Mouse (Mus musculus): ENCODE data around the gene Lmtk2.

The Lmtk2 gene

GRCm38 (mm10) chr5:144182542-144183247, 82.5 kb downstream of the Lmtk2 start:
- no peak for DNase-seq

GRCm38 (mm10) chr5:144183248-144183559, 83.0 kb downstream of the Lmtk2 start:
- no peak for DNase-seq

GRCm38 (mm10) chr5:144183647-144184335, 83.6 kb downstream of the Lmtk2 start:
- peak; percentile 62 to 63 for DNase-seq

- peak in 1 of 2 experiments; percentile 34 for DNase-seq
Observed at GRCm38 (mm10) chr5:144184350-144185045, 84.3 kb downstream of the Lmtk2 start.

- no peak for DNase-seq
Observed at GRCm38 (mm10) chr5:144188422-144188821, 88.2 kb downstream of the Lmtk2 start.

GRCm38 (mm10) chr5:144189327-144189726, 89.1 kb downstream of the Lmtk2 start:
- DNase-seq = no peak

GRCm38 (mm10) chr5:144189950-144190583, 89.8 kb downstream of the Lmtk2 start, which contains the start of gene Bhlha15:
Bhlha15 (plus strand) TSS chr5:144190286.
- peak; percentile 68 to 79 for DNase-seq

- no peak for DNase-seq
Observed at GRCm38 (mm10) chr5:144191026-144191425, 90.8 kb downstream of the Lmtk2 start.

- DNase-seq = no peak
Observed at GRCm38 (mm10) chr5:144192673-144193072, 92.4 kb downstream of the Lmtk2 start.

- no peak for DNase-seq
Observed at GRCm38 (mm10) chr5:144194416-144194815, 94.2 kb downstream of the Lmtk2 start.

- no peak for DNase-seq
Observed at GRCm38 (mm10) chr5:144195567-144195966, 95.3 kb downstream of the Lmtk2 start.

- no peak for DNase-seq
Observed at GRCm38 (mm10) chr5:144200616-144201015, 100.4 kb downstream of the Lmtk2 start.

GRCm38 (mm10) chr5:144202430-144202829, 102.2 kb downstream of the Lmtk2 start:
- no peak for DNase-seq

GRCm38 (mm10) chr5:144203398-144203959, 103.2 kb downstream of the Lmtk2 start:
- DNase-seq = no peak

GRCm38 (mm10) chr5:144204303-144204702, 104.1 kb downstream of the Lmtk2 start:
- no peak for DNase-seq

- DNase-seq = no peak
Observed at GRCm38 (mm10) chr5:144204911-144205310, 104.7 kb downstream of the Lmtk2 start.

- no peak for DNase-seq
Observed at GRCm38 (mm10) chr5:144206069-144206468, 105.8 kb downstream of the Lmtk2 start.

- peak in 1 of 2 experiments; percentile 46 for DNase-seq
Observed at GRCm38 (mm10) chr5:144207478-144207877, 107.2 kb downstream of the Lmtk2 start.

- DNase-seq = peak; percentile 42 to 67
Observed at GRCm38 (mm10) chr5:144214453-144214852, 114.2 kb downstream of the Lmtk2 start.

GRCm38 (mm10) chr5:144215992-144216391, 115.8 kb downstream of the Lmtk2 start:
- DNase-seq = no peak

GRCm38 (mm10) chr5:144218061-144218460, 117.8 kb downstream of the Lmtk2 start:
- no peak for DNase-seq

- DNase-seq = no peak
Observed at GRCm38 (mm10) chr5:144219306-144219705, 119.1 kb downstream of the Lmtk2 start.

- no peak for DNase-seq
Observed at GRCm38 (mm10) chr5:144219936-144220335, 119.7 kb downstream of the Lmtk2 start.
